Mouse (Mus musculus) layer of hippocampus, adult 9-11 months (tissue): Measurements from ENCODE around the gene Ces2c.
"Not testable (repeated sequence)": the region's sequence is repeated elsewhere in the genome, so short reads cannot be mapped to it uniquely, and the experiment has no call there.

Experiments used
- DNase-seq: peaks from one replicate; pipeline ENCODE4 v3.0.0; 2022

Ces2c gene

GRCm38 (mm10) chr8:104846831-104847230, at the start of gene Ces2c:
TSS of gene Ces2c (plus strand) at chr8:104847068.
- no peak for DNase-seq

DNA sequence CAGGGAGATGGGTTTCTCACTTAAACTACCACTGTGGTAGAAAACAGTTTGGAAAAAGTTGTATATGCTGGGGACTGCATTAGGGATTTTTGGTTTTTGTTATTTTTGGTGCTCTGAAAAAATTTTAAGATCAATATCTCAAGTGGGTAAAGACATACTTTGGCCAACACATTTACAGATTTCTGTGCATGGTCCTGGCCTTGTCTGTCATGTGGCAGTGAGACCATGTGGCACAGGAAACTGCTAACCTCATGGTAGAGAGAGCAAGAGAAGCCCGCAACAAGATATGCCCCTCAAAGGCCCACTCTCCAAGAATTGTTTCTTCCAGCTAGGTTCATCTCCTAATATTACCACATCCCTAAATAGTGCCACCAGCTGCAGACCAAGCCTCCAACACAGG, 47.5 kb upstream of the Ces2c start:
- DNase-seq: no peak

DNA sequence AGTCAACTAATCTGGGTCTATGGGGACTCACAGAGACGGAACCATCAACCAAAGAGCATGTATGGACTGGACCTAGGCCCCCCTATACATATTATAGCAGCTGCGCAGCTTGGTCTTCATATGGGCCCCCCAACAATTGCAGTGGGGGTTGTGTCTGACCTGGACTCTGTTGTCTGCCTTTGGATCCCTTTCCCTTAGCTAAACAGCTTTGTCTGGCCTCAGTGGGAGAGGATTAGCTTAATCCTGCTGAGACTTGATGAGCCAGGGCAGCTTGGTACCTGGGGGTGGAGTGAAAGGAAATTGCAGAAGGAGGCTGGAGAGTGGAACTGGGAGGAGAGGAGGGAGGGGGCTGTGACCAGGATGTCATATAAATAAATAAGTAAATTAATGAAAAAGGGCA, 40.7 kb upstream of the Ces2c start:
- DNase-seq: no peak

- DNase-seq: no peak
Measured at GRCm38 (mm10) chr8:104808542-104809413, 38.1 kb upstream of the Ces2c start.

DNA sequence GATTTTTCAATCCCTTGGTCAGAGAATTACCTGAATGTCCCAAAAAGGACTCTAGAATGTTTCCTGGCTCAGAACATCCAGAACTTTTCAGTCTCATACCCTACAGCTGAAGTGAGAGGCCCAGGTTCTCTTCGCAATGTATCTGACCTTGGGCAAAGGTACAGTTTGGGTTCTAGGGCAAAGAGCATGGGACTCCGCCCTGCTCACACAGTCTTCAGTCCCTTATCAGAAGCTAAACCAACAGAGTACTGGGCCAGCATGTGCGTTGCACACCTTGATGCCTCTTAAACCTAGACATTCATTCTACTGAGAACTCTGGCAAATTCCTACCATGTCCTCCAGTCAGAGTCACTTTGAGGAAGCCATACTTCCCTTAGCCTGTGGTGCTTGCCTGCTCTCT, 37.4 kb upstream of the Ces2c start:
- DNase-seq: no peak

DNA sequence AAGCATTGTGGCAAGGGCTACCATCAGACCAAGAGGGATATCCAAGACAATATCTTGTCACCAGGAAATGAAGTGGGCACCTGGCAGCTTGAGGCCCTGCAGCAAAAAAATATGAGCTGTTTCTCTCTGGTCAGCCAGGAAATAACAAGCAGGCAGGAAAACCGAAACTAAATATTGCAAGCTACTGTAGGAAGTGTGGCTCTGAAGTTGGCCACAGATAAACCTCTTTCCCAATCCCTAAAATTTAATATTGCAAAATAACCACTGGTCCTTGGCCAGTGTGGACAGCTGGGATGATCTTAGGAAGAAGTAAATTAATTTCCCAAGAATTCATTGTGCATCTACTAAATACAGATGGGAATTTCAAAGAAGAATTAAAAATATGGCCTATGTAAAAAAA, 20.0 kb upstream of the Ces2c start:
- no peak for DNase-seq

GRCm38 (mm10) chr8:104828221-104828620, 18.6 kb upstream of the Ces2c start:
- no peak for DNase-seq

DNA sequence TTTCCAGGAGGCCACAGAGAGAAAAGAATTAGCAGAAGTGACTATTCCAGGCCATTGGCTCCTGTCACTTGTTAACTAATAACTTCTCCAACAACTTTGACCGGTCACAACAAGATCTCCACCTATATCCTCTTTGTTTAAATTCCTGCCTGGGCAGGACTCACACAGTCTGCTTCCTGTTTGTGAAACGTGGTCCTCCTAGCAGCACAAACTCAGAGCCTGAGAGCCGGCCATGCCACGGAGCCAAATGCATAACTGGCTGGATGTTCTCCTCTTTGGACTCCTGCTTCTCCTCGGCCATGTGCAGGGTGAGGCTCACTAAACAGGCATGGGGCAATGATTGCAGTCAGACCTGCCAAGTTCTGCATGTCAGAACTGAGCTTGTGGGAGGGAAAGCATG, 15.4 kb upstream of the Ces2c start, which contains the start of gene Ces2b:
TSS of gene Ces2b (plus strand) at position 133 of the 400 bp plus-strand sequence.
- DNase-seq: no peak

- DNase-seq: no peak
Measured at GRCm38 (mm10) chr8:104841360-104842078, 5.3 kb upstream of the Ces2c start.

GRCm38 (mm10) chr8:104847741-104848462, 1.0 kb downstream of the Ces2c start:
- no peak for DNase-seq

- DNase-seq: not testable (repeated sequence)
Measured at GRCm38 (mm10) chr8:104866844-104867531, 20.1 kb downstream of the Ces2c start.

DNA sequence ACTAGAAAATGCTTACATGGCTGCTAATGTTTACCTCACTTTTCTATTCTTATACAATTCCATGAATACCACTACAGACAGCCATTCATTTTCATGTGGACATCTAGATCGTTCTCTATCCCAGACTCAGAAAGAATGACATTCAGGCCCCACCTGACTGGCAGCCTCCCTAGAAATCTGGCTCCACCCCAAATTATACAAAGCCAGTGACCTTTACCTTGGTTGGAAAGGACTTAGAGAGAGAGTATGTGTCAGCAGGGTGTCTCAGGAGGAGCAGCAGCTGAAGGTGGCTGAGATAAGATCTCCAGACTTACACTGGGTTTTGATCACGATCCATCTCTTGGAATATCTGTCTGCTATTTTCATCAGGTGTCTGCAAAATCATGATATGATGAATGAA, 22.0 kb downstream of the Ces2c start:
- not testable (repeated sequence) for DNase-seq

DNA sequence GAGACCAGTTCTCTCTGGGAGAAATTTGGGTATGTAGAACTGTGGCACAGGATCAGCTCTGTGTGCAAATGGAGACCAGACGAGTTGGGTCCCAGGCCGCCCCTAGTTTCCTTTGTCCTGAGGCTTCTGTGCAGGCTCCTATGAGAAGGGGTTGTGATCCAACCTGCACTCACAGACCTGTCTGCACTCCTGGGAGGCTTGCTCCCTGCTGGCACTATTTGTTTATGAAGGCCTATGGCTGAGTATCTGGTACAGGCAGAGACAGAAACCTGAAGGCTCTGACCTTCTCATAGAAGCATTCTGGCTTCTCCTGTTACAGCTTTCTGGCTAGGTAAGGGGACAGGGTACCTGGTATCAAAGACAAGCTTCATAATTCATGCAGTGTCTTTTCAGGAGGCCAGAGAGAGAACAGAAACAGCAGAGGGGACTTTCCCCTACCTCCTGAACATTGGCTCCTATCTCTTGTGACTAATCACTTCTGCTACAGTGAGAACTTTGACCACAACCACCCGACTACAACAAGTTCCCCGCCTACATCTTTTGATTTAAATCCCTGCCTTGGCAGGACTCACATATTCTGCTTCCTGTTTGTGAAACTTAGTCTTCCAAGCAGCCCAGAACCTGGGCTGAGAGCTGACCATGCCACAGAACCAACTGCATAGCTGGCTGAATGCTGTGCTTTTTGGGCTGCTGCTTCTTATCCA, 39.5 kb downstream of the Ces2c start:
- not testable (repeated sequence) for DNase-seq

DNA sequence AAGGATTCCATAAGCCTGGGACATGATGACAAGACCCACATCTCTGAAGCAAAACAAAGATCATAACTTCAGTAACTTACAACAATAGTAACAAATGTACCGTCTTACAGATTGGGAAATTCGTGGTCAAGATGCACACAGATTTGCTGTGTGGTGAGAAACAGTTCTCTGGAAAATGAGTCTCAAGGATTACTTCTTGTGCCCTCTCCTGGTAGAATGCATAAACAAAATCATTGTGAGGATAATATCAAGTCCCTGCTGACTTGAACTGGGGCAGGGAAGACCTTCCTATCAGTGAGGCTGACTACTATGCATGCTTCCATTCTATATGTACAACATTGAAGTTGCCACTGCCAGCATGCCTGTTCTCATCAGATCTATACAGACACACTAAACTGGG, 54.9 kb downstream of the Ces2c start:
- DNase-seq: no peak
